Mouse (Mus musculus): Measurements from ENCODE around the gene Spaca4.

Gene Spaca4

DNA sequence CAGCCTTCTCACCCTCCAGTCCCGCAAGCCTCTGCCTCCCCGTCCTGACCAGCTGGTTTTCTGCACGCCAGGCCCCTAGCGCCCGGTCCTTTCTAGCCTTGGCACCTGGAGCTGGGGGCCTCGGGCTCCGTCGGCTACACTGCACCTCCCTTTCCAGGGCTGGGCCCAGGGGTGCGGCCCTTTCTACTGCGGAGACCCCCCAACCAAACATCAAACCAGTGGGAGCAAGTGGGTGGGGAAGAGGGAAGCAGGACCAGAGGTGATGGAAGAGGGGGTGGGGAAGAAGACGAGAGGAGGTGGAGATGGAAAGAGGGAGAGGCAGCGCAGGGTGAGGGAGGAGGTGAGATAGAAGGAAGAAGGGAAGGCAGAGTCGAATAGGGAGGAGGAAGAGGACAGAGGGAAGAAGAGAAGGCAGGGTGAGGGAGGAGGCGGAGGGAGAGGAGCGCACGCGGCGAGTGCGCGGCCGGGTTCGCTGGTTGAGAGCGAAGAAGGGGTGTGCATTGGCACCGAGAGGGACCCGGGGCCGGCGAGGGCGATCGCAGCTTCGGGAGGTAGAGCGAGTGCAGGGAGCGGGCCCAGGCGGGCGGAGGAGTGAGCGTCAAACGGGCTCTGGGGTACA lies 26.0 kb downstream of the Spaca4 start, which contains the start of gene Car11:
Gene Car11, plus strand, starts transcription at position 321 of the 619 bp plus-strand sequence.
- no peak for DNase-seq (ENCODE audit: low spot score in 2 of 2)

DNA sequence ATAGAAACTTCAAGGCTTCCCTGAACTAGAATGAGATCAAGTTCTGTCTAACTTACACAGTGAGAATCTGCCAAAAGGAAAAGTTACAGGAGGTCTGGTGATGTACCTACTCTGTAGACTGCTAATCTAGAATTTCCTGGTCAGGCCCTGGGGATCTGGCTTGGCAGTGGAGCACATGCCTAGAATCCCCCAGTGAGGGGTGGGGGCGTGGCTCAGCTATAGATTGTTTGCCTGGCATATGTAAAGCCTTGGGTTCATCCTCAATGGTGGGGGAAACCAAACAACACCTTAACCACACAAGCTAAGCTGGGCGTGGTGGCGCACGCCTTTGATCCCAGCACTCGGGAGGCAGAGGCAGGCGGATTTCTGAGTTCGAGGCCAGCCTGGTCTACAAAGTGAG lies 27.7 kb downstream of the Spaca4 start:
- no peak for DNase-seq (ENCODE audit: low spot score in 2 of 2)

DNA sequence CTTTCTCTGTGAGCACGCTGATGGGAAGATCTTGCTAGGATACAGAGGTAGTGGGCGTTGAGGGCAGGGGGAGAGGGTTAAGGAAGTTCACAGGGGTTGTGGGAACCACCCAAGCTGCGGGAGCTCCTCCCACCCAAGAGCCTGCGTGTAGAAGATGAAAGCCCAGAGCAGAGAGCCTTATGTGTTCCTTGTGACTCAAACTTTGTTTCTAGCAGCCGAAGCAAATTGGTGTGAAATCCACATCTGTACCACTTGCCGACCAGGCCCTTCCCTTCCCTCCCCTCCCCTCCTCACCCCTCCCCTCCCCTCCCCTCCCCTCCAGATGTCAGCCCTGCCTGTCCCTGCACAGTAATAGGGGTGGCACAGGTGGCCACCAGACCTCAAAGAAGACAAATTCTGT lies 30.5 kb downstream of the Spaca4 start:
- no peak for DNase-seq (ENCODE audit: low spot score in 2 of 2)

DNA sequence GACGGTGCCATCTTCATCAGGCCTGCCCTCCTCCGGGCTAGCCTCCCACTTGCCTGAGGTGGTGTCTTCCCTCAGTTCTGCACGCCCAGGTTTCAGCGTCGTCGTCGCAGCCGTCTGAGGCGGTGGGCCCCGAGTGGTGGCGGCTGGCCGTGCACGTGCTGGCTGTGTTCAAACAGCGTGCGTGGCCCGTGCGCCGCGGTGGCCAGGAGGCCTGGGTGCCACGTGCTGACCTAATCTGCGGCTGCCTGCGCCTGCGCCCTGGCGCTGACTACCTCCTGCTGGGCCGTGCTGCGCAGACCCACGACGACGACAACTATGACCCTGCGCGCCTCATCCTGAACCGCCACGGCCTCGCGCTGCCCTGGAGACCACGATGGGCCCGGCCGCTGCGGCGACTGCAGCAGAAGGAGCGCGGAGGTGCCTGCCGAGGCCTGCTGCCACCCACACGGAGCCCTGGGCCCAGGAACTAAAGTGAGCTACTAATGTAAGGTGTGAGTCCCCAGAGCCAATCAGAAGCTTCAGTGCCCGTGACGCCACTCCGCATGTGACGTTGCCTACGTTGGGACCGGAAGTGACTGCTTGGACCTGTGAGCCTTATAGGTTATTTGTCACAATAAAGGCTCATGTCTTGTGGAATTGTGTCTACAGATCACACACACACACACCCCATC lies 31.6 kb downstream of the Spaca4 start, which contains the start of gene Sec1:
Gene Sec1, minus strand, starts transcription at position 482 of the 671 bp plus-strand sequence.
- no peak for DNase-seq (ENCODE audit: low spot score in 2 of 2)

DNA sequence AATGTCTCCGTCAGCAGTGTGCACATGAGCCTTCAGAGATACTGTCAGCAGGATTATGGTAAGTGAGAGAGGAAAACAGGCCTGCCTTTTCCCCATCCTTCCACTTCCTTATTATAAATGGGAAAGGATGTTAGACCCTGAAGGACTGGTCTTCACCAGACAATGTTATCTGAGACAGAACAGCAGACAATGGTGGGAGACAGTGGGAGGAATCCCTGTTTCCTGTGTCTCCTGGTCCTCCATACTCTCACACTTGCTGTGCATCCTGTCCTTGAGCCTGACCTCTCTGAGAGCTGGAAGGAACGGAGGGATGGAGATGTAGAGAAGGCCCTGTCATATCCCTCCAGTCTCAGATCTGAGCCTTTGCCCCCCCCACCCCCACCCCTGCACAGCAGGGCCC lies 33.2 kb downstream of the Spaca4 start:
- no peak for DNase-seq (ENCODE audit: low spot score in 2 of 2)

DNA sequence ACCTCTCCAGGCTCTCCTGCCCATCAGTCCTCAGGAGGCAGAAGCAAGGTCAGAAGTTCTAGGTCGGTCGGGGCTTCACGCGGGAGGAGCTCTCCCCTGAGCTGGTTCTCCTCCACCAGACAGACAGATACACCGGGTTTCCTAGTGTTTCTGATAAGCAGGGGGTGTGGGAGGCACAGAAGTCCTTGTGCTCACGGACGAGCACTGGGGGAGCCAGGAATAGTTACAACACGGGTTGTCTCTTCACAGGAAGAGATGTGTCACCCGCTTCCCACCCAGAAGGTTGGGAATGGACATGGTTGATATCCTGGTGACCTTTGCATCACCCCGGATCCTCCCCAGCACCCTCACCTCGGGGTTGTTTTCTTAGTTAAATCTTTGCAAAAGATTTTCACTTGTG lies 35.8 kb downstream of the Spaca4 start:
- DNase-seq (ENCODE audit: low spot score in 2 of 2) = no peak

DNA sequence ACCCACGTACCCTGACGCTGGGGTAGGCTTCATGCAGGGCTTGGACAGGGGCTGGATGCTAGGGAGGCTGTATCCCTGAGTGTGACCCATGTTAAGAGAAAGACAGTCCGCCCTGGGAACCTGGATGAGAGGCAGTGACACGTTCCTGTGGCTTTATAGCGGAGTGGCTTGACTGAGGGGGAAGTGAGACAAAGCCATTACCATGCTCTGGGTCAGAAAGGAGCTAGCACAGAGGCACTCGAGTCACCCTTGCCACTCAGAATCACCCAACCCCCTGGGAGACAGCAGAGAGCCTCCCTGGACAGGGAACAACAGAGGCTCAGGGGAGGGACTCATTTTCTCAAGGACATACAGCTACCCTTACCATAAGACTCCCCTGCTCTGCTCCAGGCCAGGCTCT lies 36.5 kb downstream of the Spaca4 start:
- no peak for DNase-seq (ENCODE audit: low spot score in 2 of 2)

DNA sequence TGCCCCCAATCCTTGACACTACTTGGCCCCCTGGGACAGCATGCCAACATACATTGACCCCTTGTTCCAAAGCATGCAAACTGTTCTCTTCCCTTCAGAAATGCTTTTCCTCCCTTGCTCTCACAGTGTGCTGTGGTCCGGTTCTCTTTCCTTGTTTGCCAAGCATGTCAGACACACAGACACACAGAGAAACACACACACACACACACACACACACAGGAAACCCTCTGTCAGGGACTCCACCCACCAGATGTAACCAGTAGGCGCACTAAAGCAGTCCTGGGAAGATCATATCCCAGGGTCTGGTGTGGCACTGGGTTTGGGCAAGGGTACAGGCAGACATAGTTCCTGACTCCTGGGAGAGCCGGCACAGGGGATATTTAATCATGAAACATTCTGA lies 38.8 kb downstream of the Spaca4 start:
- DNase-seq (ENCODE audit: low spot score in 2 of 2) = no peak

DNA sequence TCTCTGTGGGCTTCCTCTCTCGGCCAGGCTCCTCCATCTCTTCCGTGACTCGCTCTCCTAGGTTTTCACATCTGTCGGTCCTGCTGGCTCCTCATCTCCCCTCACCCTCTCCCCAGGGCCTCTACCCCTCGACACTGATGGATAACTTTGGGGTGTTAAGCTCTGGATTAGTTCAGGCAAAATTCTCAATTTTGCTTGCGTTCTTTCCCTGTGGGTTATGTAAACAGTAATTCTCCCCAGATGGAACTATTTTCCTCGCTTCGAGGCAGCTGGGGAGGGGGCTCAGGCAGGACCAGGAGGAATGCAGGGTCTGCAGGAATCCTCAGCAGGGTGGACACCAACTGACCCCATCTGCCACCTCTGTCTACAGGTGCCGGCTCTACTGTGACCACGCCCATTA lies 39.8 kb downstream of the Spaca4 start:
- DNase-seq (ENCODE audit: low spot score in 2 of 2) = no peak

DNA sequence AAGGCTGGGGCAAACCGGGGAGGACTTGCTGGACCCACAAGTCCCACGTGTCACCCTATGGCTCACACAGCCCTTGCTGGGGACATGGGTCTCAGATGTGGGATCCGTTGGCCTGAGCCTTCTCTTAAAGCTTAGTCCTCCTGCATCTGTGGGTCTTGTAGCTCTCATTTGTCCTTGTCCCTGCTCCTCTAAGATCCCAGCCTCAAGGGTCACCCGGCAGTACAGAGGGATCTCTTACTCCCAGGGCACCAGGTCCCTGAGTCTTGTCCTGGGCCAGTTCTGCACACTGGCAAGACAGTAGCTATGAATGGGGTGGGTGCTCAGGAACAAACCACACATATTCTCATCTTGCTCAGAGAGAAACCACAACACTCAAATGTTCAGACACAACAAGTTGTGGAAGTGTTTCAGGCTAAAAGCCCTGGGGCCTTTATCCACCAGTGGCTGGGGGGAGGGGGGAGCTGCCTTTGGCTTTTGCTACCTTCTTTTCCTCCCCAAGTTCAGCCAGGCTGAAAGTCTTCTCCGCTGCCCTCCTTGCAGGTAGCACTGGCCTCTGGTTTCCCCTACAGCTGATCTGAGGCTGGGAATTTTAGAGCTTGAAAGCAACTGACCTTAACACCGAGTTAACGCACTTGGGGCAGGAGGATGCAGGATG lies 42.1 kb downstream of the Spaca4 start, which contains the start of gene Ntn5:
Gene Ntn5, plus strand, starts transcription at position 627 of the 655 bp plus-strand sequence.
- DNase-seq (ENCODE audit: low spot score in 2 of 2) = no peak

DNA sequence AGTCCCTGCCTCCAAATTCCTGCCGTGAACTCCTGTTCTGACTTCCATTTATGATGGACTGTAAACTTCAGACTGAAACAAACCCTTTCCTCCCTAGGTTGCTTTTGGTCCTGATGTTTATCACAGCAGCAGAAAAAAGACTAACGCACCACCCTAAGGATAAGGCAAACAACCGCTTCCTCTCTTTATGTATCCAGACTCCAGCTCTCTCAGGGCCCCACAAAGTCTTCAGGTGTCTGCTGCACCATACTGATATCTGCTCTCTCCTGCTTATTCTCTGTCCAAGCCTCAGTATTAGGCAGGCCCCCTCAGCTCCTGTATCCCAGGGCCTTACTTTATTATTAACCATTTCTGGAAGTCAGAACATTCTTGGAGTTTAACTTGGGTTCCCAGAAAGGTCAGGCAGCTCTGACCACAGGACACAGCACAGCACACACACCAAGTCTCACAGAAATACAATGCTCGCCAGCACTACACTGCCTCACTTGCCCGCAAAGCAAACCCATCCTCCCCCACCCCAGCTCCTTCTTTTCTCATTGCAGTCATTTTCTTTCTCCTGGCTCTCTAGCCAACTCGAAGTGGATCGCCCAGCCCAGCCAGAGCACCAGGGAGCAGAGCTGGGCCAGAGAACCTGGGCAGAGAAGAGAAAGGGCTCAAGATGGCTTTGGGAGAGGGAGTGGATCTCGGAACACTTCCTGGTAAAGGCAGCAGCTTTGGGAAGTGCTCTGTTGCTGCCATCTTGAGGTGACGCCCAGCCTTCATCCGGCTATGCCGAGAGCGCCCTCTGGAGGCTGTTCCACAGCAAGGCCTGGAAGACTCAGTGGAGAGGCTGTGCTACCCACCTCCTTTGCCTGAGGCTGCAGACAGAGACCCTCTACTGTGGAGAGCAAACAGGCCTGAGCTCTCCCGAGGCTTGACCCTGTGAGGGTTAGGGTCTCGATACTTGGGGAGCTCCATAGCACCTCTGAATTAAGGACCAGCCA lies 43.2 kb downstream of the Spaca4 start:
- DNase-seq (ENCODE audit: low spot score in 2 of 2) = peak; percentile 81 to 87

DNA sequence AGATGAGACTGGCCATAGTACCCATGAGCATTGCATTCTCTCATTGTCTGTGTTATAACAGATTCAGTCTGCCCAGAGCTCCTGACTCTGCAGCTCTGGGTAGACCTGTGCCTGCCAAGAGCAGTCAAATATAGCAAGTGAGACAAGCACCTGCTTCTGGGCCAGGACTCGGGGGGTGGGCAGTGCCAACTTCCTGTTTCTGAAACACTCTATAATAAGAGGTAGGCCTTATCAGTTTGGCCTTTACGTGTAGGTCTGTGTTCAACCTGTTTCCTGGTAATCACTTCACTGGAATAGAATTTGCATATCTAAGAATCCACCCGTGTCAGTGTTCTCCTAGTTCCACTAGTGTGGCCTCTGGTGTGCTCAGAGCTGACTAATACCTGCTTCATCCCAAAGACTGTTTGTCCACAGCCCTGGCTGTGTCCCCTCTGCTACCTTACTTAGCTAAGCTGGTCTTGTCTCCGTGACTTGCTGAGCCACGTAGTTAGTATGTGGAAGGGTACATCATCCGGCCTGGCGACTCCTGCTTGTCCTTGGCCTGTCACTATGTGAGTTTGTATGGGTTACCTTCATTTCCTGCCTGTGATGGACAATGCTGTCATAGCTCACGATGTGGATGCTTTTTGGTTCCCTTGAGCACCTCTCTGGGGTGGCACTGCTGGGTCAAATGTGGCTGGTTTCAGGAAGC lies 44.4 kb downstream of the Spaca4 start:
- no peak for DNase-seq (ENCODE audit: low spot score in 2 of 2)

DNA sequence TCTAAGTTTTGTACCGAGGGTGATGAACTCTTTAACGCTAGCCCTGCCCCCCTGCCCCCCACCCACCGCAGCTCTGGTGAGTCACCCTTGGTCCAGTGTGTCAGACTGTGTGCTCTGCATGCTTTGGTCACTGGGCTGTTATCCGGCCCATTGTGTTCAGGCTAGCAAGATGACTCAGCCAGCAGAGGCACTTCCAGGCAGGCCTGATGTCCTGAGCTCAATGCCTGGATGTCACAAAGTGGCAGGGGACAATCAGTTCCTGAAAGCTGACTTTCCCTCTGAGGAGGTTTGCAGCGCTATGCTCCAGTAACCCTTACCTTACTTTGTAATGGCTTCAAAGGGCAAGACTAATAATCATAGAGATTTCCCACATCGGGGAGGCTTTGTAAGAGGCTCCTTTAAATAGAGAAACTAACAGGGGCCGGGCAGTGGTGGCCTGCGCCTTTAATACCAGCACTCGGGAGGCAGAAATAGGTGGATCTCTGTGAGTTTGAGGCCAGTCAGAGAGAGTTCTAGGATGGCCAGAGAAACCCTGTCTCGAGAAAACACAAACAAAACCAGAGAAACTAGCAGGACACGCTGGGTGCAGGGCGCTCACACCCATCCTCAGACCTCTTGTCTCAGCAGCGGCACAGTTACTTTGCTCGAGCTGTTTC lies 45.5 kb downstream of the Spaca4 start:
- no peak for DNase-seq (ENCODE audit: low spot score in 2 of 2)

DNA sequence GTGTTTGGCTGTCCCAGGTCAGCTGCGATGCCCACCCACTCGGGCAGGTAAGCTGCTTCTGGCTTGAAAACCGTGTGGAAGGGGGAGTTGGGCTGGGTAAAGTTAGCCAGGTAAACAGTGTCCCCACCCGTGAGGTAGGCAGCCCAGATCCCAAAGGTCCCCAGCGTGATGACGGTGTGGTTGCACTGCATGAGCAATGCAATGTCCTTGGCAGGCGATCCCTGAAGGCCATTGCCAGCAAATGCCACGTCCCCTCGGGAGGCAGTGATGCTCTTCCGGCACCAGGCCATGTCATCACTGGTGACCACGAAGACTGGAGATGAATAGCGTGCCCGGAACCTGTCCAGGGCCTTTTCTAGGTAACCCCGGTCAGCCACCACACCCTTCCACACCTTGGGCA lies 47.1 kb downstream of the Spaca4 start:
- DNase-seq (ENCODE audit: low spot score in 2 of 2) = no peak

DNA sequence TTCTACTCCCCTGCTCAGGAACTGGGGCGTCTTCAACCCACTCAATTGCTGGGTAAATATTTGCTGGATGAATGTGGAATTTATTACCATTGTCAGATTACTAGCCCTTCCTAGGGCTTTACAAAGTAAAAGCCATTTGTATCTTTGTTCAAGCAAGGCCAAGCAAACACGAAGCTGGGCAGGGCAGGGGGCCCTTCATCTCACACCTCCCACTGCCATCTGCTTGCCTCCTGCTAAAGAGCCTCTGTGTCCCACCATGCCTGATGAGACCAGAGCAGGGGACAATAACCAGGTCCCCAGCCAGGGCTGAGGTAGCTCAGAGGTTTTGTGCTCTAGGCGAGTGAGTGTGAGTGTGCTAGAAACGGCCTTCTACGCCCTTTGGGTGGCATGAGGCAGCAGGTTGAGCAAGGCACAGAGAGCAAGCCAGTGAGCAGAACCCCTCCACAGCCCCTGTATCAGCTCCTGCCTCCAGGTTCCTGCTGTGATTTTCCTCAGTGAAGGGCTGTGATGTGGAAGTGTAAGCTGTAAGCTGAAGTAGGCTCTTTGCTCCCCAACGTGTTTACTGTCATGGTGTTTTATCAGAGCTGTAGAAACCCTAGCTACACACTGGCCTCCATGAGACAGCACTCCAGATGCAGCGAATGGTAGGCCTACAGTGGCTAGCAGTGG lies 47.9 kb downstream of the Spaca4 start:
- DNase-seq (ENCODE audit: low spot score in 2 of 2) = no peak
